ENCODE assay signal across 11 mouse cellular contexts in the genomic region with DNA sequence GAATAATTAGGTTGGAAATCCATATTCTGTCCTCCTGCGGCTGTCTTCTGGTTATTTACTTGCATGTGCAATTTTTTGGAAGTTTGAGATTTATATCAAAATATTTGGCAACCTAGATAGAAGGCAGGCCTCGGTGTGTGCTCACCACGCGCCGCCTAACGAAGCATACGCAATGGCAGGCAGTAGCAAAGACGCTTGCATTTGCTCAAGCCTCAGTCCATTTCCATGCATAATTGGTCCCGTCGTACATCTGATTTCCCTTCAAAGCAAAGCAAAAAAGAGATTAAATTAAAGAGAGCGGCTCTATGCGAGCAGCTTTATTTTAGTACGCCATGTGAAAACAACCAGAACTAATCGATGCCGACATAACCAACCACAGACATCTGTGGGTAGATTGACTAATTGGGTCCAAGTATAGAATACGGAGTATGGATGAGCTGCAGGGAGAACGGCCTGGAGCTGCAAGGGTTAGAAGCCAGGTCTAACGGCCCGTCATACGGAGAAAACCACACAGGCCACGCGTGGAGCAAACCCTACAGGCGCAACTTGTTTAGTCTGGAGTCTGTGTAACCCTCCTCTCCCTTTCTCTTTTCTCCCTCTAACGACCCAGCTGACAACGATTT. TPM values are rescaled to one million over a fixed set of nuclear protein-coding genes. Genes with fewer than 3 reads are reported as not detected.
A peak's percentile ranks its signal among the peaks of the same experiment; 100 is the strongest.
DNase-seq lines count a peak whose midpoint lies in the region; ATAC-seq lines count a peak whose summit lies in the region.
"Had no signal": no experiment of that assay in that cellular context is flagged by ENCODE, and none has a peak within 500 bp of the region (broad histone marks: within the 10 kb centered on the region; RNA-seq: fewer than 3 reads in every experiment).

No protein-coding gene starts in this region.

- no peaks in the 10 kb centered on the region for H3K36me3 ChIP-seq in lung, embryonic 16.5 days (ENCODE audit: control insufficient read depth, insufficient read depth, low read length)
- no peaks in the 10 kb centered on the region for H3K36me3 ChIP-seq in embryonic facial prominence, embryonic 12.5 days
- no peaks in the 10 kb centered on the region for H3K36me3 ChIP-seq in neural tube, embryonic 14.5 days (ENCODE audit: control insufficient read depth, insufficient read depth, low read length)

- no peak for ATAC-seq in lung, embryonic 16.5 days (ENCODE audit: low read depth)
- ATAC-seq in embryonic facial prominence, embryonic 12.5 days (ENCODE audit: insufficient number of reproducible peaks, insufficient read depth, low FRiP score, low TSS enrichment): peak; percentile 75; the same call in 1 of the 2 replicates
- ATAC-seq in neural tube, embryonic 14.5 days (ENCODE audit: low read depth): peak; percentile 60
- ATAC-seq in inflammation-experienced regulatory T-cells, adult 6 months: no peak

- no peak overlapping the region for H3K4me2 ChIP-seq in lung, embryonic 16.5 days (ENCODE audit: low read depth, low read length)
- H3K4me2 ChIP-seq in embryonic facial prominence, embryonic 12.5 days (replicated peaks): no peak overlapping the region
- peak overlapping the region; percentile 6; the same call in 1 of the 2 replicates for H3K4me2 ChIP-seq in neural tube, embryonic 14.5 days (ENCODE audit: low read depth, low read length)

- WGBS in lung, embryonic 16.5 days: 86% methylated on average over 25 of the region's 25 CpGs
- 48% methylated on average over 25 of the region's 25 CpGs for WGBS in embryonic facial prominence, embryonic 12.5 days
- WGBS in neural tube, embryonic 14.5 days: 32% methylated on average over 25 of the region's 25 CpGs

- no peaks in the 10 kb centered on the region for H3K9me3 ChIP-seq in lung, embryonic 16.5 days (ENCODE audit: control insufficient read depth, low read length)
- no peaks in the 10 kb centered on the region for H3K9me3 ChIP-seq in embryonic facial prominence, embryonic 12.5 days
- no peaks in the 10 kb centered on the region for H3K9me3 ChIP-seq in neural tube, embryonic 14.5 days (ENCODE audit: control insufficient read depth, low read length)

- no peak overlapping the region for H3K9ac ChIP-seq in lung, embryonic 16.5 days (ENCODE audit: low read length)
- no peak overlapping the region for H3K9ac ChIP-seq in embryonic facial prominence, embryonic 12.5 days
- no peak overlapping the region for H3K9ac ChIP-seq in neural tube, embryonic 14.5 days (replicated peaks; ENCODE audit: low read depth, low read length)

- H3K4me1 ChIP-seq in lung, embryonic 16.5 days (replicated peaks; ENCODE audit: control insufficient read depth, insufficient read depth, low read length): peaks cover 1% of the 10 kb centered on the region; the same call in 1 of the 2 replicates
- peaks cover 18% of the 10 kb centered on the region; the same call in 1 of the 2 replicates for H3K4me1 ChIP-seq in embryonic facial prominence, embryonic 12.5 days
- H3K4me1 ChIP-seq in neural tube, embryonic 14.5 days (ENCODE audit: control insufficient read depth, insufficient read depth, low read length): peaks cover 3% of the 10 kb centered on the region; the same call in 1 of the 2 replicates

- no peaks in the 10 kb centered on the region for H3K27me3 ChIP-seq in lung, embryonic 16.5 days (ENCODE audit: control insufficient read depth, insufficient read depth, low read depth, low read length)
- H3K27me3 ChIP-seq in embryonic facial prominence, embryonic 12.5 days: no peaks in the 10 kb centered on the region
- H3K27me3 ChIP-seq in neural tube, embryonic 14.5 days (ENCODE audit: control insufficient read depth, insufficient read depth, low read length): no peaks in the 10 kb centered on the region
- H3K27me3 ChIP-seq: CH12.LX had no signal

- H3K27ac ChIP-seq in lung, embryonic 16.5 days (ENCODE audit: low read length): peak overlapping the region; percentile 89
- no peak overlapping the region for H3K27ac ChIP-seq in embryonic facial prominence, embryonic 12.5 days
- no peak overlapping the region; the same call in 1 of the 2 replicates for H3K27ac ChIP-seq in neural tube, embryonic 14.5 days (ENCODE audit: low read depth, low read length)

- no peak overlapping the region for H3K4me3 ChIP-seq in lung, embryonic 16.5 days (ENCODE audit: low read length)
- H3K4me3 ChIP-seq in embryonic facial prominence, embryonic 12.5 days: no peak overlapping the region
- no peak overlapping the region for H3K4me3 ChIP-seq in neural tube, embryonic 14.5 days (ENCODE audit: low read depth, low read length)
- H3K4me3 ChIP-seq: erythroblast, embryonic 14.5 days had no signal

- no peak for DNase-seq in lung, adult 18-20 months
- DNase-seq in forelimb bud, embryonic 11.5 days (ENCODE audit: low read depth, low spot score): peak; percentile 20
- no peak for DNase-seq in heart, adult 9 months (ENCODE audit: low spot score in 2 of 2)
- no peak for DNase-seq in urinary bladder, postnatal 25 days (ENCODE audit: low spot score)
- DNase-seq: kidney, postnatal 14 days had no signal

RNA-seq across cellular contexts. Expression of a gene that starts 55.2 kb away (rescaled TPM):
- polyA plus RNA-seq in lung, embryonic 16.5 days (2015; fragmentation: Nextera tagmentation; extraction: Ambion mirVana): 449 and 553 TPM in 2 replicates
- polyA plus RNA-seq in embryonic facial prominence, embryonic 12.5 days (2016; fragmentation: Nextera tagmentation; extraction: Ambion mirVana): 525 and 534 TPM in 2 replicates
- 385 TPM in 2 replicates for polyA plus RNA-seq in neural tube, embryonic 14.5 days (2014; fragmentation: Nextera tagmentation; extraction: Ambion mirVana)
- polyA plus RNA-seq in inflammation-experienced regulatory T-cells, adult 6 months (2017; shearing (Covaris generic)): 100 to 1,000 TPM; 401 to 497 (median 469) TPM

Comparison
In these comparisons a context has a peak if more than half of its experiments do, and no peak if none do; other contexts are left out.
1. ATAC-seq: peak in embryonic facial prominence, embryonic 12.5 days (single experiment) and neural tube, embryonic 14.5 days (single experiment); none in lung, embryonic 16.5 days (single experiment) and inflammation-experienced regulatory T-cells, adult 6 months (single experiment).